Comparison of ENCODE assay signal across 1 mouse cellular context in the genomic region with DNA sequence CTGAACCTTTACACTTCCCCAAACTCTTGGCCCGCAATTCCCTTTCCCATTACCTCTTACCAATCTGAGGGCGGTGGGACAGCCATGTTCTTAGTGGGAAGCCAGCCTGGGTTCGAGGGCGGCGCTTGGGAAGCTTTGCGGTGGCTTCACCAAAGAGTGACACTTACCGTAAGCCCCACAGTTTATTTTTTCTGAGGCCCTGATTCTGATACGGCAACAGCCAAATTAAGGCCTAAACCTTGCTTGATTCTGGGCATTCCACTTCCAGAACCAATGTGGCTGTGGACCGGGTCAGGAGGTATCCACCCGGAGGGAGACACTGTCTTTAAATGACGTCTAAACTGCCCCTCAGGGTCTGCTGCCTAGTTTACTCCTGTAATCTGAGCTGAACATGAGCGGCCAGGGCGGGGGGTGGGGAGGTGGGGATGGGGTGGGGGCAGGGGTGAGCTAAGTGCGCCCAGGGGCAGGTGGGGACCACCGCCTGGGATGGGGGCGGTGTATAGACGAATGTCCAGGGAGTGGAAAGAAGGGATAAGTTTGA.
TF ChIP-seq lines count a peak whose summit lies in the region.

No protein-coding gene starts in this region.

TF ChIP-seq in ES-E14, 5 proteins besides CTCF, POLR2A, EP300 and RAD21 (continued from another document):
- no peak for TF ChIP-seq ZC3H11A (IDR thresholded peaks at IDR 0.05; ENCODE audit: borderline replicate concordance, low read depth, low read length)
